Mouse (Mus musculus) G1E-ER4 (cell line): ENCODE measurements around the gene Prss8. TPM values are rescaled to one million over a fixed set of nuclear protein-coding genes. Genes with fewer than 3 reads are reported as not detected.

Experiments used
- GATA1 ChIP-seq: IDR thresholded peaks from one replicate; pipeline ENCODE4 v1.8.0; 2012; ENCODE audit warnings: low read length, inconsistent platforms
- polyA plus RNA-seq: library from polyadenylated mRNA; stranded (reverse); fragments of >175 nt; gene quantifications from 2 replicates; pipeline ENCODE4 v1.2.3, GENCODE M21; 2012

Prss8 gene
- polyA plus RNA-seq = not detected in 2 replicates

- no peak for TF ChIP-seq GATA1
Measured at GRCm38 (mm10) chr7:127929923-127930322, at the start of gene Prss8. Gene Prss8 (minus strand): TSS chr7:127930104.

- TF ChIP-seq GATA1 = no peak
Measured at GRCm38 (mm10) chr7:127978856-127979255, 49.0 kb upstream of the Prss8 start.

GRCm38 (mm10) chr7:127974413-127974930 is 44.6 kb upstream of the Prss8 start:
- no peak for TF ChIP-seq GATA1

- TF ChIP-seq GATA1 = no peak
Measured at GRCm38 (mm10) chr7:127967922-127968828, 38.3 kb upstream of the Prss8 start.

- TF ChIP-seq GATA1 = no peak
Measured at GRCm38 (mm10) chr7:127967004-127967921, 37.4 kb upstream of the Prss8 start, which contains the start of gene Fus. Gene Fus (plus strand): TSS chr7:127967457.

GRCm38 (mm10) chr7:127966371-127966918 is 36.5 kb upstream of the Prss8 start:
- TF ChIP-seq GATA1 = no peak

GRCm38 (mm10) chr7:127959364-127959763 is 29.5 kb upstream of the Prss8 start:
- TF ChIP-seq GATA1 = no peak

GRCm38 (mm10) chr7:127952864-127953581 is 23.1 kb upstream of the Prss8 start:
- TF ChIP-seq GATA1 = no peak

GRCm38 (mm10) chr7:127946470-127947023 is 16.6 kb upstream of the Prss8 start, which contains the start of gene Prss36:
Gene Prss36 (minus strand): TSS chr7:127946725.
- TF ChIP-seq GATA1 = no peak

- no peak for TF ChIP-seq GATA1
Measured at GRCm38 (mm10) chr7:127944614-127945013, 14.7 kb upstream of the Prss8 start.

- no peak for TF ChIP-seq GATA1
Measured at GRCm38 (mm10) chr7:127936216-127936884, 6.4 kb upstream of the Prss8 start.

GRCm38 (mm10) chr7:127935748-127936159 is 5.8 kb upstream of the Prss8 start:
- TF ChIP-seq GATA1 = no peak

GRCm38 (mm10) chr7:127935028-127935722 is 5.3 kb upstream of the Prss8 start:
- TF ChIP-seq GATA1 = no peak
